Mouse (Mus musculus) R1 (cell line): Measurements from ENCODE around the gene Tgfb1i1.

ENCODE experiments used
- DNase-seq: peaks from one replicate; pipeline ENCODE4 v3.0.0-alpha.2; 2018; ENCODE audit warnings: low read depth, low spot score

Tgfb1i1 gene

DNA sequence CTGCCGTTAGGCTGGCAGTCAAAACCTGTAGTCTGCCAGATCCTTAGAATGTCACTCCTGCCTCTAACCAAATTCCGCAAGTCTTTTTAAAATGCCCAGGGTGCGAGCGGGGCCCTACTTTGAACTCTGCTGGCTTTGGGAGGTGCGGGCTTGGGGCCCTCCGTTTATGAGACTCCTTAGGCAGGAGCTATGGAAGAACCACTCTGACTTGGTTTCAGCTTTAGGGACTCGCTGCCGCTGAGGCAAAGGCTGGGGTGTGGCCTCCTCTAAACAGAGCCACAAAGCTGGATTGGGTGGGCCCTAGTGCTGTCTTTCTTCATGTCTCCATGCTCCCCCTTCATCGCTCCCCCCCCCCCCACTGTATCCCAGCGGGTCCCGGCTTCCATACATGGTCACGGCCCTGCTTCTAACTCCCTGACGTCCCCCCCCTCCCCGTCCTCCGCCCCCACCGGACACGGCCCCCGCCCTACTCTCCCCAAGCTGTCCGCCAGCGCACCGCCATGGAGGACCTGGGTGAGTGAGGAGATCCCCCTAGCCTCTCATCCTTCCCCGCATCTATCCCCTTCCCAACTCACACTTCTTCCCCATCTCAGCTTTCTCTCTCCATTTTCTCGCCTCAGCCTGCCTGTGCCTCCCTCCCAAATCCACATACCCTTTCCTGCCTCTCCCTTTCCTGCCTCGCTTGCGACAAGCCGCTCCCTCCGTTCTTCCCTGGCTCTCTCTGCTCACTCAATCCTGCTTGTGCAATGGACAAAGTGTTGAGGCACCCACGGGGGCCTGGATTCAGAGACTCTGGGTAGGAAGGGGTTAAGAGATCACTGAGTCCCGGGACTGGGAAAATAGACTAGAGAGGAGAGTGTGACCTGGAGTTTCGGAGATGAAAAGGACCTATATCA is at the start of gene Tgfb1i1:
Gene Tgfb1i1 (plus strand): TSS at position 317 of the 896 bp plus-strand sequence.
- peak; percentile 17 for DNase-seq

GRCm38 (mm10) chr7:128201607-128202006 is 45.0 kb upstream of the Tgfb1i1 start:
- no peak for DNase-seq

- DNase-seq, result no peak
Measured at GRCm38 (mm10) chr7:128203071-128203470, 43.5 kb upstream of the Tgfb1i1 start.

GRCm38 (mm10) chr7:128204179-128204578 is 42.4 kb upstream of the Tgfb1i1 start:
- no peak for DNase-seq

- no peak for DNase-seq
Measured at GRCm38 (mm10) chr7:128205695-128206094, 40.9 kb upstream of the Tgfb1i1 start.

GRCm38 (mm10) chr7:128206152-128206551 is 40.5 kb upstream of the Tgfb1i1 start, which contains the start of gene Cox6a2:
Gene Cox6a2, minus strand, starts transcription at chr7:128206387.
- DNase-seq, result no peak

DNA sequence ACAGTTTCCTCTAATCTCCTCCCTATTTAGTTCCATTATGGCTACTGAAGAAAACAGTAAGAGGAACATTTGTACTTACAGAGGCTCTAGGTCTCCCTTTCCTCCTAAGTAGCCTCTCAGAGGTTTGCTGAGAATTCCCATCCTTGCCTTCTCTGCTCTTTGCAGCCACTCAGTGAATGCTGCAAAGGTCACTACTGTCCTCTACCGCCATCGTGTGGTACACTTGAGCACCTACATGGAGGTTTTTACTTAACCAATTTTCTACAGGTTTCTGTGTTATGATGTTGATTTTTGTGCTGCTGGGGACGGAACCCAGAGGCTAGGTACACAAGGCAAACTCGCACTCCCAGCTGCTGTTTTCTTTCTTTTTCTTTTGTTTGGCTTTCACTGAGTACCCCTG is 38.4 kb upstream of the Tgfb1i1 start:
- DNase-seq, result peak; percentile 62

DNA sequence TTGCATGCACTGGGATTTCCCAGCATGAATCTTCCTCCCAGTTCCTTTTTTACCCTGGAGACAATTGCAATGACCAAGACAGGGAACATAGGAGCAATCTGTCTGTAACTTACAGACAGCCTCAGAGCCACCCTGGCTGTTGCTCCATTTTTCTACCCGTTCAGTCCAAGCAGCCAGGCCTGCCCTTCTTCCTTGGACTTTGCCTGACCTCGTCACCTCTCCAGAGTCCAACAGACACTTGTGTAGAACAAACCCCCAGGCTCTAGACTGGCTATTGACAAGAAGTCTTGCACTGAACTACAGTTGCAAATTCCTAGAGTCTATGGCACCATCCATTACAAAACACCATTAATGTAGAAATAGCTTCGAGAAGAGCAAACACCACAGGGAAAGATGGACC is 36.8 kb upstream of the Tgfb1i1 start:
- DNase-seq, result no peak

- DNase-seq, result no peak
Measured at GRCm38 (mm10) chr7:128219952-128220351, 26.7 kb upstream of the Tgfb1i1 start.

- DNase-seq, result no peak
Measured at GRCm38 (mm10) chr7:128220936-128221335, 25.7 kb upstream of the Tgfb1i1 start.

DNA sequence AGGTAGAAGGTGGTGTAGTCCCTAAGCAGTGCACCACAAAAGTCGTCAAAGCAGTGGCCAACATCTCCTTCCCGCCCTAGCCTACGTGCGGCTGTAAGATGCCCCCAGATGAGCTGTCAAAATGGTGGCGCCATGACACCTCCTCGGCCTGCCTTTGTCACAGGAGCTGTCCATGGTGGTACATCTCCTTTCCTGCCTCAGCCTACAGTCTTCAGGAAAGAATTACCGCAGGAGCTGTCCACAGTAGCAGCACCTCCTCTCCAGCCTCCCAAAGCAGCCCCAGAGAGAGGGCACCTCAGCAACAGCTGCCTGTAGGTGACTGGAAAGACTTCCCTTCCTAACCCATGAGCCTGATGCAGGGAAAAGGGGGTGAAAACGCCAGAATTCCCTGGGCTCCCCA is 14.9 kb upstream of the Tgfb1i1 start:
- DNase-seq, result peak; percentile 86

DNA sequence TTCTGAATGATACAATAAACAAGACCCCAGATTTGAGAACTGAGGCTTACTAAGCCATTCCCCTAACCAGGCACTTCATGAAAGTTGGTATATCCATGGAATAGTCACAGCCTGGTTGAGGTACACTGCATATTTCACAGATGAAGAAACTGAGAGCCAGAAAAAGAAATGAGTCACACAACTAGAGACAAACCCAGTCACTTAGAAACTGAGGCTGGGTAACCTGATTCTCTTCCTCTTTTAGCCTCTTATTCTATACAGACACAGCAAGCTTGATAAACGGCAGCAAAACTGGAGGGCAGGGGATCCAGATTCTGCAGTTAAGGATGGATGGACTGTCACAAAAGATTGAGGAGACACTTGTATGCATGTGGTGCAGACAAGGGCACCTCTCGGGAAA is 11.8 kb upstream of the Tgfb1i1 start:
- no peak for DNase-seq

DNA sequence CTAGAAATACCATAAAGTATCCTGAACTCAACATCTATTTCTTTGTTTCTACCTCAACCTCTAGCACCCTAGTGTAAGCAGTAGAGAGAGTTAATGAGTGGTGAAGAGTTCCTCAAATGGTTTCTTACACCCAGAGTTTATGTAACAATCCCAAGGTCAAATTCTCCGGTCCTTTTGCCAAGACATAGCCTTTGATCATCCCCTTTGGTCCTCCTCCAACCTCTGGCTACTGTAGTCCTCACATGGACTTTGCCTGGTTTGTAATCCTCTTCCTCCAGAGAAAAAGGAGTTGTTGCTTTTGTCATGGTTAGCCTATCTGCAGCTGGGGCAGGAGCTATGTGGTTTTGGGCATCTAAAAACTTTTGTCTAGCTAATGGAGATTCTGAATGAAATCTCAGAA is 11.1 kb upstream of the Tgfb1i1 start:
- no peak for DNase-seq

- DNase-seq, result no peak
Measured at GRCm38 (mm10) chr7:128236426-128236825, 10.2 kb upstream of the Tgfb1i1 start.

- DNase-seq, result peak; percentile 78
Measured at GRCm38 (mm10) chr7:128236856-128237592, 9.6 kb upstream of the Tgfb1i1 start, which contains the start of gene Armc5. Gene Armc5, plus strand, starts transcription at chr7:128237342.

- no peak for DNase-seq
Measured at GRCm38 (mm10) chr7:128237593-128237926, 9.1 kb upstream of the Tgfb1i1 start.

GRCm38 (mm10) chr7:128237927-128238778 is 8.5 kb upstream of the Tgfb1i1 start, which contains the start of gene 9130023H24Rik:
Gene 9130023H24Rik, minus strand, starts transcription at chr7:128238031.
- DNase-seq, result peak; percentile 99

GRCm38 (mm10) chr7:128238991-128239390 is 7.6 kb upstream of the Tgfb1i1 start:
- DNase-seq, result peak; percentile 76

DNA sequence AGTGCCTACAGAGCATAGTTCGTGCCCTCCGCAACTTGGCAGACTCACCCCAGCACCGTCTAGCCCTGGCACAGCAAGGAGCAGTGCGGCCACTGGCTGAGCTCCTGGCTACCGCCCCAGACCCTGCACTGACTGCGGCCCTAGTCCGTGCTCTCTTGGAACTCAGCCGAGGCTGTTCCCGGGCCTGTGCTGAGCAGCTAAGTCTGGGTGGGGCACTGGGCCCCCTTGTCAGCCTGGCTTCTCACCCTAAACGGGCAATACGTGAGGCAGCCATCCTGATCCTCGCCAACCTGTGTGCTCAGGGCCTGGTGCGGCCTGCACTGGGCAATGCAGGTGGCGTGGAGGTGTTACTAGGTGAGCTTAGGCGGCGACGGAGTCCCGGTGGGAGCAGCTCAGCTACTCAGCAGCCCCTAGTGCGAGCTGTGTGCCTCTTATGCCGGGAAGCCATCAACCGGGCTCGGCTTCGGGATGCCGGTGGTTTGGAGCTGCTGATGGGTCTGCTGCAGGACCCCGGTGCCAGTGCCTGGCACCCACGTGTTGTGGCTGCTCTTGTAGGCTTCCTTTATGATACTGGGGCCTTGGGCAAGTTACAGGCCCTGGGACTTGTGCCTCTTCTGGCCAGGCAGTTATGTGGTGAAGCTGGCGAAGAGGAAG is 6.4 kb upstream of the Tgfb1i1 start:
- no peak for DNase-seq

DNA sequence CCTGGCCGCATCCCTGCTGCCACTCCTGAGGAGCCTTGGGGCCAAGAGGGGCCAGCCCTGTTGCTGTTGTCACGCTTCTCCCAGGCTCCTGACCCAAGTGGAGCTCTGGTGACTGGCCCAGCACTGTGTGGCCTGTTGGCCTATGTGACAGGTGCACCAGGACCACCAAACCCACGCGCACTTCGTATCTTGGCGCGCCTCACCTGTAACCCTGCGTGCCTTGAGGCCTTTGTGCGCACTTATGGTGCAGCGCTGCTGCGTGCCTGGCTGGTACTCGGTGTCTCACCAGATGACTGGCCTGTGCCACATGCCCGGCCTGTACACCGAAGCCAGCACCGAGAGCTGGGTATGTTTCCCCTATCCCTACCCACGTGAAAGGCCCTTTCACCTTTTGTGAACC is 4.3 kb upstream of the Tgfb1i1 start:
- no peak for DNase-seq

DNA sequence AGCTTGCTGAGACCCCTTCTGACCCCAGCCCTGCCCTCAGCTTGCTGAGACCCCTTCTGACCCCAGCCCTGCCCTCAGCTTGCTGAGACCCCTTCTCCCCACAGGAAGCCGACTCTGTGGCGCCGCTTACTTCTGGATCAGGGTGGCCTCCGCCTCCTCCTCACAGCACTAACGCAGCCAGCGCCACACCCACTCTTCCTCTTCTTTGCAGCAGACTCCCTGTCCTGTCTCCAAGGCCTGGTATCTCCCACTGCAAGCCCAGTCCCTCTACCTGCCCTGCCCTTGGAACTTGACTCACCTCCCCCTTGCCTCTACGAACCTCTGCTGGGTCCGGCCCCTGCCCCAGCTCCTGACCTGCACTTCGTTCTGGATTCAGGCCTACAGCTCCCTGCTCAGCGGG is 2.7 kb upstream of the Tgfb1i1 start:
- DNase-seq, result no peak
